Mouse (Mus musculus) 3134 (cell line): ENCODE data around the gene Foxn4.
A peak's percentile ranks its signal among the peaks of the same experiment; 100 is the strongest.

ENCODE experiments used
- DNase-seq: peaks from one replicate; pipeline ENCODE4 v3.0.0-alpha.2; 2011; ENCODE audit warnings: low spot score; ENCODE audit not compliant: insufficient read length; ENCODE audit errors: extremely low read depth

The Foxn4 gene

GRCm38 (mm10) chr5:114282346-114282745 is 8.7 kb upstream of the Foxn4 start:
- DNase-seq, result no peak

DNA sequence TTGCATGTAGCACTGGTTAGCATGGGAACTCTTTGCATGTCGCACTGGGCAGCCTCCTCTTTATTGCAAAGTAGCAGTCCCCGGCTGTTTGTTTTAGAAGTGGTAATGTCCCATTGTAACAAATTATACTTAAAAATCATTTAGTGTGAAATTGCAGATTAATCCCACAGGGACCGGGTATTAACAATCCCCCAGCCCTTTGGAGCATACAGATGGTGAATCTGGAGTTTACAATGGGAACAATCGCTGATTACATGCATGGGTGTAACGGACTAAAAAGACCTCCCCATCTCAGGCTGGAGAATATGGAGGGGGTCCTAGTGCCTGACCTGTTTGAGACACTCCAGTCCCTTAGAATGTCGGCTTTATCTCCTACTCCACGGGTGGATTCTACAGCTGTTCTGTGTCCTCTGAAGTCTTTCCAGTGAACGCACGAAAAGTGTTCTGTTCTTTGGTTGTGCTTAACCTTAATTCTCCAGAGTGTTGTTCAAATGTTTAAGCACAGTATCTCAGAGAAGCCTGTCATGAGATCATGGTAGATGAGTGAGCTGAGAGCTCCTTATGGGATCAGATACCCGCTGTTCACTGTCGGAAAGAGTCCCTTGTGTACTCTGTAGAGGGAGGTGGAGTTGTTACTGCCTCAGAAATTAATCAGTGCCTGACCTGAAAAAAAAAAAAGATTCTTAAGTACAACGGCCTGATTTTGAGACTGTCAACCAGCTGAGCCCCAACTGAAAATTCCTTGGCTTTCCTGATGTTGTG is 6.0 kb upstream of the Foxn4 start:
- DNase-seq, result no peak

DNA sequence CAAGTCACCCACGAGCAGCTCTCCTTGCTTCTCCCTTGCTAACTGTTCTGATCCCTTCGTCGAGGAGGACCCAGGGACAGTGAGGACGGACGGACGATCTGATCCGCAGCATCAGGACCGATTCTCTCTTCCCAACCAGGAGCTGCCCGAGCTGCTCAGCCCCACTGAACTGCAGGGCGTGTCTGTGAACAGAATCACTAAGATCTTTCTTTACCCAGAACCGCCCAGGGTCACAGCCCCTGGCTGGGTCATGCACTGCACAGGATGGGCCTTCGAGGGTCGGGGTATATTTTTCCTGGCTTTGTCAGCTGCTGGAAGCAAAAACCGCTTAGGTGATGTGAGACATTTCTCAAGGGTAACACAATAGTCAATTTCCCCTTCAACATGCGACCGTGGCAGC is 2.4 kb upstream of the Foxn4 start:
- no peak for DNase-seq

GRCm38 (mm10) chr5:114275339-114275738 is 1.7 kb upstream of the Foxn4 start:
- no peak for DNase-seq

DNA sequence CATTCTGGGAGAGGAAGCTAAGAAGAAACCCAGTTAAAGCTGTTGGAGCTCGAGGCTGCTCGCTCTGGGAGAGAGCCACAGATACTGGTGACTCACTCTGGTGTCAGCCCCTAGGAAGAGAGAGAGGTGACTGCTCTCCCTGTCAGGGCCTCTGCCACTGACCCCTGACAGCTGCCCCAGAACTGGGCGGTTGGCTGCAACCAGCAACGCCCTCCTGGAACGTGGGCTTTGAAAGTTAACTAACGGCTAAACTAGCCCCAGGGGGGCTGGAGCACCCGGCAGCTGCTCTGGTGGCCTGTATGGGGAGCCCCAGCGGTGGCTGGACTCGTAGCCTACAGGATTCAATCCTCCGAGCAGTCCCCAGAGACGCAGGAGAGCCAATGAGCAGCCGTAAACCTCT is 3.6 kb downstream of the Foxn4 start:
- peak; percentile 76 for DNase-seq

GRCm38 (mm10) chr5:114269499-114269898 is 4.1 kb downstream of the Foxn4 start:
- DNase-seq, result no peak

DNA sequence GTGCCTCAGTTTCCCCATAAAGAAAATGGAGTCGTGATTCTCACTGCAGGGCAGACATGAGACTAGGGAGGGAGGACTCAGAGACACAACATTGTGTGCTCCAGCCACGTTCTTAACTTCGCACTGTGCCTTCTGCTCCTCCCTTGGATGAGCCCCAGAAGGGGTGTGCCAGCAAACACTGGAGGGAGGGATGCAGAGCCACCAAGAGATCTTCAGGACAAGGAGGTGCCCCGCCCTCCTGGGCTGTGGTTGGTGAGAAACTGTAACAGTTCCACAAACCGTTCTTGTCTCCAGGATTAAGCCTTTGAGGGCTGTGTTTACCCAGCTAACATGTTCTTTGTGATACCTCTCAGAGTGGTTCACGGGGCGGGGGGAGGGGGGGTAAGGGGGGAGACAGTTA is 5.0 kb downstream of the Foxn4 start:
- no peak for DNase-seq

DNA sequence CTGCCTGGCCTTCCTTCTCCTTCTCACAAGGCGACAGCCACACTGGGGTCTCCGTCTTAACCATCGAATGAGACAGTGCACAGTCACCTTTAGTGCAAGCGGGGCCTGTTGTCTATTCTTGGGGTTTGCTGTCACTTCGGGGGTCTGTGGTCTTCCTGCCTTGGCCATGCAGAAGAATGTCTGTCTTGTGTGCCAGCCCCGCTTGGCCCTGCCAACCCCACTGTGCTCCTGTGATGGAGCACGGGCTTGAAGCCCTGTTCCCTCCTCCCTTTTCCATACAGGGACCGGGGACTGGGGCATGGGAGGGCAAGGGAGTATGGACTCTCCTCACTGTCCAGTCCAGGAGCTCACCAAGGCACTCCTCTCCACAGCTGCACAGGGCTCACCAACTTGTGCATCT is 8.8 kb downstream of the Foxn4 start:
- DNase-seq, result no peak

- DNase-seq, result no peak
Observed at GRCm38 (mm10) chr5:114264030-114264459, 9.6 kb downstream of the Foxn4 start.

DNA sequence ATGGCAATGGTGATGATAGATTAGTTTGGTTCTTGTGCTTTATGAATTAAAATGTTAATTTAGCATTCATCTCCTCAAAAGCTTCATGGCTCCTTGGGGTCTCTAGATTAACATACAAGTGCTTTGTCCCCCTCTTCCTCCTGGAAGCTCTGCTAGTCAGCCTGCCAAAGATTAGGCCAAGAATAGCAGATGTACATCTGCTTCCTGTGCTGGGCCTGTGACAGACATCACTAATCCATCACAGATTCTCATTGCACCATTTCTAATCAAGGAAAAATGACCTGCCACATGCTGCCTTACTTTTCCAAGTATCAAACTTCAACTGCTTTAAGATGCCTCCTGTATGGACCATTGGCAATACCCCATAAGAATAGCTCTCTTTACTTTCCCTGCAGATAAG is 12.1 kb downstream of the Foxn4 start:
- DNase-seq, result no peak

- DNase-seq, result no peak
Observed at GRCm38 (mm10) chr5:114259495-114259894, 14.1 kb downstream of the Foxn4 start.

GRCm38 (mm10) chr5:114248174-114248589 is 25.4 kb downstream of the Foxn4 start:
- peak; percentile 50 for DNase-seq

DNA sequence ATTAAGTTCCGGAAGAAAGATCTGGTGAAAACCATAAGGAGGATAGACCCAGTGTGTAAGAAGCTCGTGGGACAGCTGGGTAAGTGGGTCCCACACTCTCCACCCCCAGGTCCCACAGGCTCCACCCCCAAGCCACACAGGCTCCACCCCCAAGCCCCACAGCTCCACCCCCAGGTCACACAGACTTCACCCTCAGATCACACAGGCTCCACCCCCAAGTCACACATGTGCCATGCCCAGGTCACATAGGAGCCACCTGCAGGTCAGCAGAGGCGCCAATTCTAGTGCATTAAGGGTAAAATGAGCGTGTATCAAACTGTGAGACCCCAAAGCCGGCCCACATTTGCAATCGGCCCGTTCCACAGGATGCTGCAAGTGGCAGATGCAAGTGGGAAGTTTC is 27.1 kb downstream of the Foxn4 start:
- DNase-seq, result no peak

GRCm38 (mm10) chr5:114239737-114240136 is 33.9 kb downstream of the Foxn4 start:
- no peak for DNase-seq

- DNase-seq, result no peak
Observed at GRCm38 (mm10) chr5:114238924-114239323, 34.7 kb downstream of the Foxn4 start.

DNA sequence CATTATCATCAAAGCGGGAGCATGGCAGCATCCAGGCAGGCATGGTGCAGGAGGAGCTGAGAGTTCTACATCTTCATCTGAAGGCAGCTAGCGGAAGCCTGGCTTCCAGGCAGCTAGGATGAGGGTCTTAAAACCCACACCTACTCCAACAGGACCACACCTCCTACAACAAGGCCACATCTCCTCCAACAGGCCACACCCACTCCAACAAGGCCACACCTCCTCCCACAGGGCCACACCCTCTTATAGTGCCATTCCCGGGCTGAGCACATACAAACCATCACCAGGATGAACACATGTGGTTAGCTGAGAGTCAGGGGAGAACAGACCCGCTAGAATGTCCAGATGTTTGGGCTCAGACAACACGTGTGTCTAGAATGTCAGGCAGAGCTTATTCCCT is 44.7 kb downstream of the Foxn4 start:
- DNase-seq, result no peak

- DNase-seq, result no peak
Observed at GRCm38 (mm10) chr5:114226051-114226450, 47.6 kb downstream of the Foxn4 start.

DNA sequence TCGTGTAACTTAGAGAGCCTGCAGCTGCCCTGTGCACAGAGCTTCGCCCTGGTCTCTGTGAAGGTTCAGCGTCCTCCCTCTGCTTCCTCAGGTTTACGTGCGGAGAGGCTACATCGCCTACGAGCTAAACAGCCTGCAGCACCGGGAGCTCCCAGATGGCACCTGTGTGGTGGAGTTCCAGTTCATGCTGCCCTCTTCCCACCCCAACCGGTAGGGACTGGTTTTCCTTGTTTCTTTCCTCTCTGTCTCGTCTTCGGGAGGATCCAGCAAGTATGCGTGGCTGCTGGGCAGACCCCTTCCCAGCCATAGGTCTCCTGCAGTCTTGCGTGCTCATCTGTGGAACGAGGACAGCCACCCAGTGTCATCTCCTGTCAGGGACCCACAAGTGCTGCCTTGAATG is 54.8 kb downstream of the Foxn4 start:
- DNase-seq, result no peak

DNA sequence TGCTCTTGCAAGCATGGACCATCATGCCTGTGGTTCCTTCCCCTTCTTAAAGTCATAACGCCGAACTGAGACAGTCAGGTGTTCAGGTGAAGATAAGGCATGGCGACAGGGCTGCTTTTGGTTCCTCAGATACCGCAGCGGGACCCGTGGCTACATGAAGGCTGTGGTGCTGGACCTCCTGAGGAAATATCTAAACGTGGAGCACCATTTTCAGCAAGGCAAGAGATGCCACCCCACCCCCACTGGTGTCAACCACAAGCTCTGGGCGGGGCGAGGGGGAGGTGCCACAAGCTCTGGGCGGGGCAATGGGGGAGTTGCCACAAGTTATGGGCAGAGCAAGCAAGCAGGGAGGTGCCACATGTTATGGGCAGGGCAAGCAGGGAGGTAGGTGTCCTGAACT is 60.4 kb downstream of the Foxn4 start:
- DNase-seq, result no peak

DNA sequence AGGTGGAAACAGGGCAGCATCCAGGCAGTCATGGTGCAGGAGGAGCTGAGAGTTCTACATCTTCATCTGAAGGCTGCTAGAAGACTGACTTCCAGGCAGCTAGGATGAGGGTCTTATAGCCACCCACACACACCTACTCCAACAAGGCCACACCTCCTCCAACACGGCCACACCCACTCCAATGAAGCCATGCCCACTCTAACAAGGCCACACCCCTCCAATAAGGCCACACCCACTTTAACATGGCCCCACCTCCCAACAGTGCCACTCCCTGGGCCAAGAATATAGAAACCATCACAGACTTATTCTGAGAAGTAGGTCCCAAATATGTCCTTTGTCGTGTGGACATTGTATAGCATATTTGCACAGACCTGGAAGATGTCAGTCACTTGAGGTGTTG is 67.4 kb downstream of the Foxn4 start:
- no peak for DNase-seq
